Comparison of ENCODE assay signal across 10 mouse cellular contexts in the genomic region with DNA sequence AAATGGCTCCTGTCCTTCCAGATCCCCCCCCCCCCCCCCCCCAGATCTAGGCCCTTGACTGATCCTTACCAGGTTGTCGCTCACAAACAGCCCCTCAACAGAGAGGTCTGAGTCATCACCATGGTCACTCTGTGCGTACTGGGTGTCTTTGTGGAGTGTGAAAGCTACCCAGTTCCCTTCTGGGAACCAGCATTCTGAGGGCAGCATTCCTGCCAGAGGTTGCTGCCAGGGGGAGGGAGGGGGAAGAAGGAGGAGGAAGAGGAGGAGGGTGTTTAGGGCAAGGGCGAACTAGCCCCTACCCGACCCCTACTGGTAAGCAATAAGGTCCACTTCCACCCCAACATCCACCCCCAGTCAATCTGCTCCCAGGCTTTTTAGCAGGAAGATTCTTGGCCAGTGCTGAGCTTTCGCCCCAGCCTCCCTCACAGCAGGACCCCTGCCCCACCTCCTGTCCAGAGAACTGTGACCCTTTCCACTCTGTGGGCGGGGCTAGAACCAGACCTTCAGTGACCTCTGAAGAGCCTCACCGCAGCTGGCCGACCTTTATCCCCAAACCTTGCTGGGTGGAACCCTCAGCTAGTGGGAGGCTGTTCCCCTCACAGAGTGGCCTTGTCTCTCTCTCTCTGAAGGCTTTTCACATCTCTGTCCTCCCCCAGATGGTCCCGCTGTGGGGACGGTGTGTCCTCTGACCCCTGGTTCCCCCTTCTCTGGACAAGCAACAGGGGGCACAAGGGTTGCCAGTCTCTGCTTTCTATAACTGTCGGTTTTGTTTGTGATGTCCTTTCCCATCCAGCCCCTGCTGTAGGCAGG.
DNase-seq lines count a peak whose midpoint lies in the region; ATAC-seq and TF ChIP-seq lines count a peak whose summit lies in the region.
"Had no signal": no experiment of that assay in that cellular context is flagged by ENCODE, and none has a peak within 500 bp of the region (broad histone marks: within the 10 kb centered on the region; RNA-seq: fewer than 3 reads in every experiment).

No protein-coding gene starts in this region.

- H3K4me3 ChIP-seq in heart, postnatal 0 days (ENCODE audit: low read depth, low read length): no peak overlapping the region
- H3K4me3 ChIP-seq in E14TG2a.4 (replicated peaks; ENCODE audit: low read length): peak overlapping the region; percentile 32
- no peak overlapping the region for H3K4me3 ChIP-seq in brown adipose tissue, adult 24 weeks (ENCODE audit: insufficient read depth, low read depth, low read length)
- H3K4me3 ChIP-seq in liver, embryonic 13.5 days (replicated peaks): no peak overlapping the region
- H3K4me3 ChIP-seq: embryonic facial prominence, embryonic 15.5 days had no signal

- H3K9me3 ChIP-seq in heart, postnatal 0 days (replicated peaks; ENCODE audit: control insufficient read depth, low read length): no peaks in the 10 kb centered on the region
- H3K9me3 ChIP-seq in E14TG2a.4 (ENCODE audit: low read length): no peaks in the 10 kb centered on the region
- no peaks in the 10 kb centered on the region for H3K9me3 ChIP-seq in liver, embryonic 13.5 days (replicated peaks)
- H3K9me3 ChIP-seq: embryonic facial prominence, embryonic 15.5 days had no signal

- intact Hi-C loops in heart, postnatal 25 days (cut with DNase I): no loop called here

- ATAC-seq in heart, postnatal 0 days (ENCODE audit: insufficient read depth, low read depth): peak; percentile 52
- ATAC-seq in liver, embryonic 13.5 days (ENCODE audit: low read depth): peak; percentile 74
- ATAC-seq in frontal cortex, adult (ENCODE audit: low TSS enrichment): no peak
- ATAC-seq: intestine, postnatal 0 days had no signal

- H3K27ac ChIP-seq in heart, postnatal 0 days (ENCODE audit: low read depth): peak overlapping the region; percentile 38; the same call in 1 of the 2 replicates
- H3K27ac ChIP-seq in brown adipose tissue, adult 24 weeks (replicated peaks; ENCODE audit: low read depth, low read length): peak overlapping the region; percentile 88
- peak overlapping the region; percentile 34; the same call in 1 of the 2 replicates for H3K27ac ChIP-seq in liver, embryonic 13.5 days
- H3K27ac ChIP-seq: embryonic facial prominence, embryonic 15.5 days had no signal

- DNase-seq in heart, postnatal 0 days (ENCODE audit: low spot score): no peak
- DNase-seq in heart, adult 8-10 months (ENCODE audit: low spot score): no peak
- DNase-seq in liver, embryonic 13.5 days: peak; percentile 3
- DNase-seq in gastrocnemius, postnatal 10 days: no peak
- DNase-seq in heart, postnatal 25 days (ENCODE audit: low spot score): no peak

- TF ChIP-seq CTCF in heart, postnatal 0 days (IDR thresholded peaks at IDR 0.05; ENCODE audit: low read depth): no peak
- no peak for TF ChIP-seq CTCF in E14TG2a.4 (conservative IDR thresholded peaks at IDR 0.05; ENCODE audit: low read length)

- no peaks in the 10 kb centered on the region for H3K4me1 ChIP-seq in heart, postnatal 0 days (ENCODE audit: control insufficient read depth, insufficient read depth)
- H3K4me1 ChIP-seq in E14TG2a.4 (replicated peaks; ENCODE audit: low read depth, low read length): peaks cover 49% of the 10 kb centered on the region
- H3K4me1 ChIP-seq in brown adipose tissue, adult 24 weeks (ENCODE audit: control insufficient read depth, insufficient read depth, insufficient read length, low read length): peaks cover 33% of the 10 kb centered on the region
- peaks cover 8% of the 10 kb centered on the region for H3K4me1 ChIP-seq in liver, embryonic 13.5 days (replicated peaks)
- H3K4me1 ChIP-seq: embryonic facial prominence, embryonic 15.5 days had no signal

- no peak overlapping the region for H3K9ac ChIP-seq in heart, postnatal 0 days (replicated peaks; ENCODE audit: low read depth, low read length)
- H3K9ac ChIP-seq in liver, embryonic 13.5 days: no peak overlapping the region
- H3K9ac ChIP-seq: embryonic facial prominence, embryonic 15.5 days had no signal

- H3K27me3 ChIP-seq in heart, postnatal 0 days (ENCODE audit: control insufficient read depth, insufficient read depth, low read length): no peaks in the 10 kb centered on the region
- H3K27me3 ChIP-seq in E14TG2a.4 (ENCODE audit: insufficient read depth, low read length): 0 out of 2 replicates have a peak, but pooled peaks cover 3% of the 10 kb centered on the region
- no peaks in the 10 kb centered on the region for H3K27me3 ChIP-seq in liver, embryonic 13.5 days
- H3K27me3 ChIP-seq: embryonic facial prominence, embryonic 15.5 days had no signal

- TF ChIP-seq EP300 in heart, postnatal 0 days (IDR thresholded peaks at IDR 0.05; ENCODE audit: low read depth): no peak

- H3K36me3 ChIP-seq in heart, postnatal 0 days (replicated peaks; ENCODE audit: control insufficient read depth, insufficient read depth, low read length): no peaks in the 10 kb centered on the region
- no peaks in the 10 kb centered on the region for H3K36me3 ChIP-seq in E14TG2a.4 (ENCODE audit: insufficient read depth, low read length)
- no peaks in the 10 kb centered on the region for H3K36me3 ChIP-seq in liver, embryonic 13.5 days
- H3K36me3 ChIP-seq: embryonic facial prominence, embryonic 15.5 days had no signal

- no peak overlapping the region for H3K4me2 ChIP-seq in heart, postnatal 0 days (ENCODE audit: low read depth, low read length)
- no peak overlapping the region for H3K4me2 ChIP-seq in liver, embryonic 13.5 days
- H3K4me2 ChIP-seq: embryonic facial prominence, embryonic 15.5 days had no signal

- WGBS in heart, postnatal 0 days: 19% methylated on average over 10 of the region's 11 CpGs
- WGBS in liver, embryonic 13.5 days (ENCODE audit: insufficient replicate concordance): 26% methylated on average over 10 of the region's 11 CpGs

Comparison
In these comparisons a context has a peak if more than half of its experiments do, and no peak if none do; other contexts are left out.
1. H3K27ac ChIP-seq: peak in every context shown above with its lines; median percentile 88 in brown adipose tissue, adult 24 weeks; 38 in heart, postnatal 0 days; 34 in liver, embryonic 13.5 days.